Mouse (Mus musculus) monocyte, adult 5-6 weeks (primary cell): Measurements from ENCODE around the gene Atp6v1fnb. TPM values are rescaled to one million over a fixed set of nuclear protein-coding genes. Genes with fewer than 3 reads are reported as not detected.

Source experiments
- ATAC-seq: fragments of 153-309, 156-312 bp; replicated peaks from 2 replicates; pipeline ENCODE4 v1.8.0; 2017; ENCODE audit warnings: mild to moderate bottlenecking; ENCODE audit not compliant: low TSS enrichment, insufficient number of reproducible peaks, severe bottlenecking, poor library complexity, low FRiP score
- total RNA-seq: library from RNA; stranded (forward); fragments of 200-1000, 200-491, 200-594 nt; gene quantifications from 3 replicates; pipeline ENCODE4 v1.2.3, GENCODE M21; 2017

The Atp6v1fnb gene
- 0.78 TPM in 1 of 3 replicates, not detected in the others for total RNA-seq

- ATAC-seq = no peak
Observed at GRCm38 (mm10) chr6:29471137-29471536, at the start of gene Atp6v1fnb. Gene Atp6v1fnb (plus strand): TSS chr6:29471437.

GRCm38 (mm10) chr6:29425118-29425517, 46.1 kb upstream of the Atp6v1fnb start:
- ATAC-seq = no peak

GRCm38 (mm10) chr6:29426331-29426730, 44.9 kb upstream of the Atp6v1fnb start:
- ATAC-seq = no peak

GRCm38 (mm10) chr6:29428171-29428570, 43.1 kb upstream of the Atp6v1fnb start:
- no peak for ATAC-seq

- ATAC-seq = no peak
Observed at GRCm38 (mm10) chr6:29430681-29431420, 40.4 kb upstream of the Atp6v1fnb start.

GRCm38 (mm10) chr6:29431473-29431872, 39.8 kb upstream of the Atp6v1fnb start:
- no peak for ATAC-seq

- no peak for ATAC-seq
Observed at GRCm38 (mm10) chr6:29432156-29432555, 39.1 kb upstream of the Atp6v1fnb start.

- ATAC-seq = no peak
Observed at GRCm38 (mm10) chr6:29432676-29433037, 38.6 kb upstream of the Atp6v1fnb start.

- no peak for ATAC-seq
Observed at GRCm38 (mm10) chr6:29433038-29433803, 38.0 kb upstream of the Atp6v1fnb start, which contains the start of gene Flnc. Gene Flnc (plus strand): TSS chr6:29433256.

- no peak for ATAC-seq
Observed at GRCm38 (mm10) chr6:29433804-29434795, 37.1 kb upstream of the Atp6v1fnb start.

GRCm38 (mm10) chr6:29434911-29435691, 36.1 kb upstream of the Atp6v1fnb start:
- ATAC-seq = no peak

GRCm38 (mm10) chr6:29435940-29436451, 35.2 kb upstream of the Atp6v1fnb start:
- ATAC-seq = no peak

GRCm38 (mm10) chr6:29436461-29436934, 34.7 kb upstream of the Atp6v1fnb start:
- ATAC-seq = no peak

GRCm38 (mm10) chr6:29439251-29439650, 32.0 kb upstream of the Atp6v1fnb start:
- ATAC-seq = no peak

- no peak for ATAC-seq
Observed at GRCm38 (mm10) chr6:29439789-29440188, 31.4 kb upstream of the Atp6v1fnb start.

- no peak for ATAC-seq
Observed at GRCm38 (mm10) chr6:29444773-29445172, 26.5 kb upstream of the Atp6v1fnb start.

- no peak for ATAC-seq
Observed at GRCm38 (mm10) chr6:29445354-29445753, 25.9 kb upstream of the Atp6v1fnb start.

GRCm38 (mm10) chr6:29449858-29450257, 21.4 kb upstream of the Atp6v1fnb start:
- ATAC-seq = no peak
